Mouse (Mus musculus): ENCODE measurements around the gene 1700122O11Rik. TPM values are rescaled to one million over a fixed set of nuclear protein-coding genes. Genes with fewer than 3 reads are reported as not detected.

Gene 1700122O11Rik
- total RNA-seq, 4 experiments from 2014 or later = not detected

Other genes starting within 250 kb of the 1700122O11Rik start
- gene Mdfi, start 203.6 kb downstream of the 1700122O11Rik start, total RNA-seq (2022) = 1 to 10 TPM in 1 of 4 experiments, under 1 TPM in 3; 0.43 to 1.2 (median 0.58) TPM
- 10 to 100 TPM; 39.9 to 63.6 (median 49.6) TPM for gene Foxp4, start 113.6 kb downstream of the 1700122O11Rik start, total RNA-seq (2022)
- gene 1700067P10Rik, start 51.0 kb upstream of the 1700122O11Rik start, total RNA-seq (2022) = not detected
- under 1 TPM in 1 of 4 experiments, not detected in 3; 0.26 TPM for gene 9830107B12Rik, start 108.0 kb upstream of the 1700122O11Rik start, total RNA-seq (2022)
- not detected for gene A530064D06Rik, start 129.0 kb upstream of the 1700122O11Rik start, total RNA-seq (2022)
- under 1 TPM in 1 of 4 experiments, not detected in 3; 0.21 TPM for gene Trem1, start 194.5 kb upstream of the 1700122O11Rik start, total RNA-seq (2022)
- under 1 TPM in 2 of 4 experiments, not detected in 2; 0.51 to 0.57 TPM for gene Trem3, start 209.5 kb upstream of the 1700122O11Rik start, total RNA-seq (2022)
- gene Treml4, start 226.0 kb upstream of the 1700122O11Rik start, total RNA-seq (2022) = not detected